Mouse (Mus musculus): ENCODE measurements around the gene Lyst.

DNA sequence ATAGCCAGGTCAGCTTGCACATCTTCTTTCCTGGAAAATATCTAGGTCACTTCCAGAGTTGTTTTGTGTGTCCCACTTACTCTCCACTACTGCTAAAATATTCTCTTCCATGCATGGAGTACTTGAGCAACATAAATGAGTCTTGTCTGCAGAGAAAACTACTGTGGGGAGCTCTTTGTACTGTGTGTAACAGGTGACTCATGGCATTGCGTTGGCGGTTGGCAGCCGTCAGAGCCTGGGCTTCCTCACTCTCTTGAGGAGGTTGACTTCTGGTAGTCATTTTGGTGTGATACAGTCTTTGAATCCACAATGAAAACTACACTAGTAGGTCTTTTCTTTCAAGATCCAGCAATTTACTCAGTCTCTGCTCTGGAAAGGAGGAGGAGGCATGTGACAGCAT lies 201.8 kb downstream of the Lyst start:
- no peak for TF ChIP-seq CTCF (IDR thresholded peaks at IDR 0.05; ENCODE audit: extremely low read depth, insufficient read length, insufficient replicate concordance, low read depth, low read length)
- TF ChIP-seq POLR2A (IDR thresholded peaks at IDR 0.05; ENCODE audit: low read depth, low read length): no peak

Measured in small intestine, adult 2 months (tissue).